ENCODE assay signal across 8 mouse cellular contexts in genomic region chr19:6140678-6141393, GRCm38 (mm10). TPM values are rescaled to one million over a fixed set of nuclear protein-coding genes. Genes with fewer than 3 reads are reported as not detected.
DNase-seq lines count a peak whose midpoint lies in the region; ATAC-seq and TF ChIP-seq lines count a peak whose summit lies in the region.

Gene Batf2, plus strand, starts transcription at chr19:6140983.

- H3K36me3 ChIP-seq in heart, embryonic 11.5 days (ENCODE audit: control insufficient read depth, insufficient read depth, low read length) = peaks cover under 1% of the 10 kb centered on the region; the same call in 1 of the 2 replicates
- H3K36me3 ChIP-seq in kidney, embryonic 16.5 days (ENCODE audit: insufficient read depth, low read length) = 0 out of 2 replicates have a peak, but pooled peaks cover 5% of the 10 kb centered on the region
- H3K36me3 ChIP-seq in liver, adult 2 months (ENCODE audit: control insufficient read depth, insufficient read depth, low read length) = no peaks in the 10 kb centered on the region
- no peaks in the 10 kb centered on the region for H3K36me3 ChIP-seq in myocyte (ENCODE audit: control insufficient read depth, insufficient read depth)
- no peaks in the 10 kb centered on the region; the same call in 1 of the 2 replicates for H3K36me3 ChIP-seq in splenic B cell, adult 2 months (ENCODE audit: control insufficient read depth, insufficient read depth, low read length, poor library complexity, severe bottlenecking)

- no peaks in the 10 kb centered on the region for H3K27me3 ChIP-seq in heart, embryonic 11.5 days (ENCODE audit: control insufficient read depth, insufficient read depth, low read length)
- no peaks in the 10 kb centered on the region for H3K27me3 ChIP-seq in kidney, embryonic 16.5 days (ENCODE audit: insufficient read depth, low read length)
- no peaks in the 10 kb centered on the region for H3K27me3 ChIP-seq in liver, adult 2 months (ENCODE audit: control insufficient read depth, insufficient read depth, low read length)
- peaks cover 6% of the 10 kb centered on the region for H3K27me3 ChIP-seq in myocyte (ENCODE audit: control insufficient read depth, insufficient read depth, insufficient read length)
- H3K27me3 ChIP-seq in splenic B cell, adult 2 months (ENCODE audit: control insufficient read depth, insufficient read depth, low read length, poor library complexity, severe bottlenecking) = no peaks in the 10 kb centered on the region

- peak within 1 kb of the TSS; percentile 61 for H3ac ChIP-seq in myocyte (ENCODE audit: control insufficient read depth, insufficient read length)

- H3K4me1 ChIP-seq in bone marrow macrophage, adult 2 months (ENCODE audit: control insufficient read depth, insufficient read depth, low read length) = peaks cover 15% of the 10 kb centered on the region
- H3K4me1 ChIP-seq in embryonic fibroblast, embryonic 13.5 days (ENCODE audit: control insufficient read depth, insufficient read depth, low read length) = peaks cover 7% of the 10 kb centered on the region
- no peaks in the 10 kb centered on the region for H3K4me1 ChIP-seq in heart, embryonic 11.5 days (ENCODE audit: control insufficient read depth, insufficient read depth, low read length)
- H3K4me1 ChIP-seq in kidney, embryonic 16.5 days (ENCODE audit: insufficient read depth, low read length) = peaks cover 7% of the 10 kb centered on the region; the same call in 1 of the 2 replicates
- no peaks in the 10 kb centered on the region for H3K4me1 ChIP-seq in liver, adult 2 months (ENCODE audit: control insufficient read depth, insufficient read depth, low read length)

- peak; percentile 89 for ATAC-seq in heart, embryonic 11.5 days (replicated peaks; ENCODE audit: insufficient number of reproducible peaks, low FRiP score, low TSS enrichment)
- ATAC-seq in kidney, embryonic 16.5 days (ENCODE audit: low FRiP score, low TSS enrichment) = peak; percentile 95

- under 1% methylated on average over 67 of the region's 68 CpGs for WGBS in heart, embryonic 11.5 days (ENCODE audit: insufficient replicate concordance)
- WGBS in kidney, embryonic 16.5 days = under 1% methylated on average over 64 of the region's 68 CpGs
- under 1% methylated on average over 66 of the region's 68 CpGs for WGBS in liver, adult 2 months

- H3K79me2 ChIP-seq in liver, adult 2 months (ENCODE audit: control insufficient read depth, insufficient read depth, low read length) = no peaks in the 10 kb centered on the region
- H3K79me2 ChIP-seq in myocyte (ENCODE audit: control insufficient read depth, insufficient read depth) = no peaks in the 10 kb centered on the region

- peak within 1 kb of the TSS; percentile 75 for H3K4me3 ChIP-seq in bone marrow macrophage, adult 2 months (ENCODE audit: insufficient read depth, low read length)
- H3K4me3 ChIP-seq in embryonic fibroblast, embryonic 13.5 days (ENCODE audit: insufficient read depth, low read length) = peak within 1 kb of the TSS; percentile 51
- H3K4me3 ChIP-seq in heart, embryonic 11.5 days (ENCODE audit: low read depth, low read length) = peak within 1 kb of the TSS; percentile 68
- peak within 1 kb of the TSS; percentile 70 for H3K4me3 ChIP-seq in kidney, embryonic 16.5 days (ENCODE audit: low read length)
- peak within 1 kb of the TSS; percentile 90 for H3K4me3 ChIP-seq in liver, adult 2 months (ENCODE audit: insufficient read depth, low read depth, low read length)
- H3K4me3 ChIP-seq in myocyte = peak within 1 kb of the TSS; percentile 81

- H3K9ac ChIP-seq in heart, embryonic 11.5 days (ENCODE audit: low read depth, low read length) = peak within 1 kb of the TSS; percentile 83
- H3K9ac ChIP-seq in kidney, embryonic 16.5 days (replicated peaks; ENCODE audit: low read length) = peak within 1 kb of the TSS; percentile 74
- peak within 1 kb of the TSS; percentile 97 for H3K9ac ChIP-seq in liver, adult 2 months (ENCODE audit: low read depth, low read length)

- TF ChIP-seq POLR2A in bone marrow macrophage, adult 2 months (IDR thresholded peaks at IDR 0.05; ENCODE audit: borderline replicate concordance, low read depth, low read length) = no peak
- peak; percentile 60 for TF ChIP-seq POLR2A in embryonic fibroblast, embryonic 13.5 days (IDR thresholded peaks at IDR 0.05; ENCODE audit: low read depth, low read length)
- no peak for TF ChIP-seq POLR2A in liver, adult 2 months (IDR thresholded peaks at IDR 0.05; ENCODE audit: extremely low read depth, insufficient read depth, low read length)
- TF ChIP-seq POLR2A in myocyte (IDR thresholded peaks at IDR 0.05; ENCODE audit: insufficient read length, low read depth) = peak; percentile 59

- peak within 1 kb of the TSS; percentile 78 for H3K4me2 ChIP-seq in heart, embryonic 11.5 days
- H3K4me2 ChIP-seq in kidney, embryonic 16.5 days (replicated peaks; ENCODE audit: low read depth, low read length) = peak within 1 kb of the TSS; percentile 76
- peak within 1 kb of the TSS; percentile 92 for H3K4me2 ChIP-seq in myocyte (ENCODE audit: low read depth)

- no peaks in the 10 kb centered on the region for H3K9me3 ChIP-seq in heart, embryonic 11.5 days (replicated peaks; ENCODE audit: control insufficient read depth, low read length)
- no peaks in the 10 kb centered on the region for H3K9me3 ChIP-seq in kidney, embryonic 16.5 days (ENCODE audit: low read length)

- peak; percentile 98 for DNase-seq in A20 (ENCODE audit: low read depth, low spot score)
- DNase-seq in liver, adult 2 months (ENCODE audit: extremely low read depth, low read depth, low spot score) = peak; percentile 81
- DNase-seq in splenic B cell, adult 2 months (ENCODE audit: low read depth, low spot score) = peak; percentile 97

- peak within 1 kb of the TSS; percentile 91 for H3K27ac ChIP-seq in bone marrow macrophage, adult 2 months (ENCODE audit: insufficient read depth, low read depth, low read length)
- H3K27ac ChIP-seq in embryonic fibroblast, embryonic 13.5 days (ENCODE audit: insufficient read depth, low read length) = peak within 1 kb of the TSS; percentile 93
- H3K27ac ChIP-seq in heart, embryonic 11.5 days (ENCODE audit: low read depth, low read length) = peak within 1 kb of the TSS; percentile 96
- H3K27ac ChIP-seq in kidney, embryonic 16.5 days (ENCODE audit: low read length) = peak within 1 kb of the TSS; percentile 95
- peak within 1 kb of the TSS; percentile 83 for H3K27ac ChIP-seq in liver, adult 2 months (replicated peaks; ENCODE audit: insufficient read depth, low read depth, low read length)

- TF ChIP-seq CTCF in bone marrow macrophage, adult 2 months (IDR thresholded peaks at IDR 0.05; ENCODE audit: low read depth, low read length) = no peak; the same call in 1 of the 2 replicates
- peak; percentile 76 for TF ChIP-seq CTCF in embryonic fibroblast, embryonic 13.5 days (IDR thresholded peaks at IDR 0.05; ENCODE audit: borderline replicate concordance, insufficient read depth, low read length)
- TF ChIP-seq CTCF in liver, adult 2 months (IDR thresholded peaks at IDR 0.05; ENCODE audit: low read depth, low read length) = peak; percentile 82

TF ChIP-seq in myocyte, 11 proteins besides CTCF, POLR2A, EP300 and RAD21:
- no peak for TF ChIP-seq SRF (IDR thresholded peaks at IDR 0.05; ENCODE audit: control insufficient read depth, insufficient read length, low read depth)
- peak; percentile 11 for TF ChIP-seq E2F4 (IDR thresholded peaks at IDR 0.05; ENCODE audit: insufficient read depth)
- peak; percentile 95 for TF ChIP-seq USF1 (IDR thresholded peaks at IDR 0.05; ENCODE audit: low read depth)
- no peak for TF ChIP-seq TCF12 (IDR thresholded peaks at IDR 0.05; ENCODE audit: insufficient read depth, poor library complexity, severe bottlenecking)
- peak in 1 of 3 experiments; percentile 4 for TF ChIP-seq MYOG (IDR thresholded peaks at IDR 0.05; ENCODE audit: control insufficient read depth in 1 of 3, insufficient read depth in 1 of 3, insufficient read length in 2 of 3, low read depth in 2 of 3)
TF ChIP-seq in myocyte: peak in this region for 3.

RNA-seq across cellular contexts. Expression of gene Batf2, which starts in this region (rescaled TPM):
- 6.2 and 7.9 TPM in 2 replicates for polyA plus RNA-seq in bone marrow macrophage, adult 2 months (2012; ENCODE audit: insufficient read depth, insufficient read length, missing spikeins)
- not detected in 2 replicates for polyA plus RNA-seq in embryonic fibroblast, embryonic 13.5 days (2011; ENCODE audit: insufficient read length, low read depth, missing spikeins)
- polyA plus RNA-seq in heart, embryonic 11.5 days (2014; fragmentation: Nextera tagmentation; extraction: Ambion mirVana) = not detected in 2 replicates
- 0.47 and 0.84 TPM in 2 replicates for polyA plus RNA-seq in kidney, embryonic 16.5 days (2015; fragmentation: Nextera tagmentation; extraction: Ambion mirVana)
- total RNA-seq in liver, adult 2 months (2014; rRNA removed) = 0.74 and 1.6 TPM in 2 replicates
- 1.1 and 2.4 TPM in 2 replicates for polyA plus RNA-seq in liver, adult 2 months (2012; rRNA removed)
- polyA plus RNA-seq in myocyte (2012; fragmentation: generic; extraction: Trizol) = 0.05 TPM

Comparison
In these comparisons a context has a peak if more than half of its experiments do, and no peak if none do; other contexts are left out.
1. Peak in every context shown above with its lines: DNase-seq, ATAC-seq, H3K4me3 ChIP-seq and H3K27ac ChIP-seq.
2. Peak in ATAC-seq, H3K4me3 ChIP-seq, H3K27ac ChIP-seq, H3K9ac ChIP-seq and H3K4me2 ChIP-seq in heart, embryonic 11.5 days; RNA of the gene not detected or under 1 TPM.
3. Peak in ATAC-seq, H3K4me3 ChIP-seq, H3K27ac ChIP-seq, H3K9ac ChIP-seq and H3K4me2 ChIP-seq in kidney, embryonic 16.5 days; RNA of the gene not detected or under 1 TPM.
4. POLR2A ChIP-seq: peak in embryonic fibroblast, embryonic 13.5 days (single experiment) and myocyte (single experiment); none in bone marrow macrophage, adult 2 months (single experiment) and liver, adult 2 months (single experiment).